Mouse (Mus musculus) MEL (cell line): ENCODE data around the gene Mertk. TPM values are rescaled to one million over a fixed set of nuclear protein-coding genes. Genes with fewer than 3 reads are reported as not detected.

Source experiments
- DNase-seq: peaks from one replicate; pipeline ENCODE4 v3.0.0; 2011; ENCODE audit warnings: low read depth, low spot score
- H3K27ac ChIP-seq: 2 replicates; pipeline ENCODE4 v1.5.1; 2012; ENCODE audit warnings: low read depth, mild to moderate bottlenecking, control low read depth, low read length, moderate library complexity; ENCODE audit not compliant: control insufficient read depth
- H3K27me3 ChIP-seq, 2 experiments: fragments of 150-350 bp in 1 of 2; sonication (generic) in 1 of 2; 2 replicates each; pipeline ENCODE4 v1.6.1; 2012; ENCODE audit warnings: low read length in 2 of 2, mild to moderate bottlenecking in 2 of 2, improper control_type of control experiment in 1 of 2, moderate library complexity in 1 of 2; ENCODE audit not compliant: insufficient read depth in 2 of 2, control insufficient read depth in 1 of 2
- H3K36me3 ChIP-seq, 2 experiments: 2 replicates each; pipeline ENCODE4 v1.6.1; 2012 to 2014; ENCODE audit warnings: low read length in 2 of 2, improper control_type of control experiment in 1 of 2, inconsistent platforms in 1 of 2, mild to moderate bottlenecking in 1 of 2; ENCODE audit not compliant: insufficient read depth in 2 of 2, control insufficient read depth in 1 of 2
- H3K4me1 ChIP-seq, 2 experiments: fragments of 150-350 bp in 1 of 2; sonication (generic) in 1 of 2; 2 replicates each; pipeline ENCODE4 v1.6.1; 2012; ENCODE audit warnings: low read length in 2 of 2, improper control_type of control experiment in 1 of 2, mild to moderate bottlenecking in 1 of 2; ENCODE audit not compliant: insufficient read depth in 2 of 2, control insufficient read depth in 1 of 2
- H3K4me3 ChIP-seq, 2 experiments: fragments of 150-350 bp in 1 of 2; sonication (generic) in 1 of 2; 2 replicates each; pipeline ENCODE4 v1.5.1; 2012; ENCODE audit warnings: low read depth in 2 of 2, low read length in 2 of 2, mild to moderate bottlenecking in 2 of 2, moderate library complexity in 2 of 2, control low read depth in 1 of 2, improper control_type of control experiment in 1 of 2; ENCODE audit not compliant: control insufficient read depth in 1 of 2, insufficient read depth in 1 of 2
- H3K79me2 ChIP-seq: 2 replicates; pipeline ENCODE4 v1.6.1; 2012; ENCODE audit warnings: mild to moderate bottlenecking, low read length, moderate library complexity; ENCODE audit not compliant: control insufficient read depth, poor library complexity, insufficient read depth
- H3K9ac ChIP-seq: 2 replicates; pipeline ENCODE4 v1.6.1; 2012; ENCODE audit warnings: low read depth, mild to moderate bottlenecking, control low read depth, low read length, moderate library complexity; ENCODE audit not compliant: control insufficient read depth, poor library complexity, severe bottlenecking
- H3K9me3 ChIP-seq: fragments of 150-350 bp; sonication (generic); replicated peaks from 2 replicates; pipeline ENCODE4 v1.6.1; 2012; ENCODE audit warnings: mild to moderate bottlenecking, low read length, improper control_type of control experiment, moderate library complexity; ENCODE audit not compliant: insufficient read depth
- CHD1 ChIP-seq: IDR thresholded peaks from 2 replicates; pipeline ENCODE4 v1.6.1; 2012; ENCODE audit warnings: low read depth, mild to moderate bottlenecking, inconsistent platforms, low read length, improper control_type of control experiment
- EP300 ChIP-seq, 2 experiments: IDR thresholded peaks; 2 replicates each; pipeline ENCODE4 v1.6.1; 2011; ENCODE audit warnings: improper control_type of control experiment in 2 of 2, low read length in 2 of 2, low read depth in 1 of 2, mild to moderate bottlenecking in 1 of 2
- GABPA ChIP-seq: IDR thresholded peaks from 2 replicates; pipeline ENCODE4 v1.6.1; 2012; ENCODE audit warnings: low read depth, mild to moderate bottlenecking, inconsistent platforms, low read length, improper control_type of control experiment, moderate library complexity
- MAFK ChIP-seq: IDR thresholded peaks from 2 replicates; pipeline ENCODE4 v1.6.1; 2011; ENCODE audit warnings: low read depth, mild to moderate bottlenecking, low read length, improper control_type of control experiment, borderline replicate concordance
- MAZ ChIP-seq: IDR thresholded peaks from 2 replicates; pipeline ENCODE4 v1.6.1; 2012; ENCODE audit warnings: low read depth, mild to moderate bottlenecking, inconsistent platforms, low read length, improper control_type of control experiment
- MXI1 ChIP-seq: IDR thresholded peaks from 2 replicates; pipeline ENCODE4 v1.6.1; 2011; ENCODE audit warnings: mild to moderate bottlenecking, low read depth, low read length, improper control_type of control experiment
- MYC ChIP-seq: IDR thresholded peaks from 2 replicates; pipeline ENCODE4 v1.6.1; 2011; ENCODE audit warnings: low read depth, mild to moderate bottlenecking, low read length, improper control_type of control experiment, moderate library complexity
- NRF1 ChIP-seq: IDR thresholded peaks from 2 replicates; pipeline ENCODE4 v1.6.1; 2014; ENCODE audit warnings: low read depth, mild to moderate bottlenecking, inconsistent platforms, low read length, improper control_type of control experiment, moderate library complexity; ENCODE audit not compliant: poor library complexity, insufficient read depth, severe bottlenecking
- RCOR1 ChIP-seq: IDR thresholded peaks from 2 replicates; pipeline ENCODE4 v1.6.1; 2012; ENCODE audit warnings: low read depth, mild to moderate bottlenecking, inconsistent platforms, low read length, improper control_type of control experiment
- SIN3A ChIP-seq: IDR thresholded peaks from 2 replicates; pipeline ENCODE4 v1.6.1; 2012; ENCODE audit warnings: low read length, improper control_type of control experiment, inconsistent platforms
- TAL1 ChIP-seq: IDR thresholded peaks from 2 replicates; pipeline ENCODE4 v1.6.1; 2012; ENCODE audit warnings: mild to moderate bottlenecking, inconsistent platforms, low read length, moderate library complexity, mixed read lengths
- TCF12 ChIP-seq: IDR thresholded peaks from 2 replicates; pipeline ENCODE4 v1.6.1; 2014; ENCODE audit warnings: low read depth, mild to moderate bottlenecking, inconsistent platforms, low read length, improper control_type of control experiment, moderate library complexity
- ZC3H11A ChIP-seq: IDR thresholded peaks from 2 replicates; pipeline ENCODE4 v1.6.1; 2012; ENCODE audit warnings: low read depth, mild to moderate bottlenecking, inconsistent platforms, low read length, improper control_type of control experiment
- ZNF384 ChIP-seq: IDR thresholded peaks from 2 replicates; pipeline ENCODE4 v1.6.1; 2012; ENCODE audit warnings: low read depth, mild to moderate bottlenecking, inconsistent platforms, low read length, improper control_type of control experiment
- polyA plus RNA-seq, 2 experiments: library from polyadenylated mRNA; stranded (reverse) in 1 of 2; unstranded in 1 of 2; fragments of >175 nt in 1 of 2; fragments of >200 nt in 1 of 2; gene quantifications; 2 replicates each; pipeline versions ENCODE4 v1.2.1 to v1.2.4; 2012; ENCODE audit warnings: low replicate concordance in 2 of 2, low read depth in 1 of 2; ENCODE audit not compliant: insufficient read length in 2 of 2, insufficient read depth in 1 of 2, missing spikeins in 1 of 2
- total RNA-seq: library from RNA; depleted of rRNA; stranded (reverse); fragments of 300-350 nt; gene quantifications from 2 replicates; pipeline ENCODE4 v1.2.3, GENCODE M21; 2012

Mertk gene
- total and polyA plus RNA-seq, 3 experiments: not detected

GRCm38 (mm10) chr2:128745879-128746620, 47.3 kb downstream of the Mertk start:
- no peaks in the 10 kb centered on the region for H3K36me3 ChIP-seq
- H3K4me3 ChIP-seq: no peak overlapping the region
- H3K9ac ChIP-seq: no peak overlapping the region
- no peak for DNase-seq
- no peaks in the 10 kb centered on the region for H3K9me3 ChIP-seq
- no peaks in the 10 kb centered on the region for H3K79me2 ChIP-seq
- TF ChIP-seq MYC (no peak), TCF12 (no peak)
- TF ChIP-seq, all 39 proteins: peak for 0
- Histone ChIP-seq H3K4me1 (no peaks in the 10 kb centered on the region), H3K27ac (no peak overlapping the region), H3K27me3 (peaks cover 0 to 1% of the 10 kb centered on the region in 2 experiments; a peak in 2 of 4 replicates)

- Histone ChIP-seq H3K4me1 (no peaks in the 10 kb centered on the region), H3K27me3 (peaks cover 1 to 3% of the 10 kb centered on the region in 2 experiments; a peak in 3 of 4 replicates), H3K36me3 (no peaks in the 10 kb centered on the region), H3K27ac (no peak overlapping the region), H3K79me2 (no peaks in the 10 kb centered on the region), H3K9ac (no peak overlapping the region), H3K9me3 (no peaks in the 10 kb centered on the region), H3K4me3 (no peak overlapping the region)
- no peak for DNase-seq
- TF ChIP-seq TAL1 (no peak), SIN3A (no peak), RCOR1 (no peak), MXI1 (no peak), CHD1 (no peak)
These were observed 47.9 kb downstream of the Mertk start for GRCm38 (mm10) chr2:128746621-128747151.

GRCm38 (mm10) chr2:128747433-128748028, 48.8 kb downstream of the Mertk start:
- Histone ChIP-seq H3K79me2 (no peaks in the 10 kb centered on the region), H3K4me1 (no peaks in the 10 kb centered on the region), H3K36me3 (no peaks in the 10 kb centered on the region), H3K27ac (no peak overlapping the region), H3K4me3 (no peak overlapping the region), H3K9me3 (no peaks in the 10 kb centered on the region), H3K9ac (no peak overlapping the region), H3K27me3 (peaks cover 1 to 3% of the 10 kb centered on the region in 2 experiments; a peak in 3 of 4 replicates)
- TF ChIP-seq EP300 (IDR thresholded peaks at IDR 0.05; ENCODE audit: low read depth in 1 of 2, low read length in 2 of 2) (no peak), ZC3H11A (no peak), GABPA (no peak), TCF12 (no peak), MAZ (no peak), MAFK (no peak), ZNF384 (no peak), NRF1 (no peak)
- no peak for DNase-seq
